Mouse (Mus musculus) bone marrow macrophage, adult 2 months (primary cell): ENCODE results near the gene Olfr308. TPM values are rescaled to one million over a fixed set of nuclear protein-coding genes. Genes with fewer than 3 reads are reported as not detected.
"Not testable (repeated sequence)": the region's sequence is repeated elsewhere in the genome, so short reads cannot be mapped to it uniquely, and the experiment has no call there.

Source experiments
- H3K27ac ChIP-seq: 2 replicates; pipeline ENCODE4 v1.5.1; 2012; ENCODE audit warnings: low read depth, low read length; ENCODE audit not compliant: insufficient read depth
- H3K4me1 ChIP-seq: 2 replicates; pipeline ENCODE4 v1.6.1; 2012; ENCODE audit warnings: low read length; ENCODE audit not compliant: control insufficient read depth, insufficient read depth
- H3K4me3 ChIP-seq: 2 replicates; pipeline ENCODE4 v1.5.1; 2012; ENCODE audit warnings: mild to moderate bottlenecking, low read length, moderate library complexity; ENCODE audit not compliant: insufficient read depth
- CTCF ChIP-seq: IDR thresholded peaks from 2 replicates; pipeline ENCODE4 v1.5.1; 2012; ENCODE audit warnings: low read depth, mild to moderate bottlenecking, low read length, moderate library complexity
- POLR2A ChIP-seq: IDR thresholded peaks from 2 replicates; pipeline ENCODE4 v1.6.1; 2012; ENCODE audit warnings: mild to moderate bottlenecking, low read depth, low read length, borderline replicate concordance
- polyA plus RNA-seq: library from polyadenylated mRNA; stranded (reverse); fragments of >200 nt; gene quantifications from 2 replicates; pipeline ENCODE4 v1.2.4, GENCODE M21; 2012; ENCODE audit not compliant: missing spikeins, insufficient read depth, insufficient read length

Gene Olfr308
- not detected in 2 replicates for polyA plus RNA-seq

DNA sequence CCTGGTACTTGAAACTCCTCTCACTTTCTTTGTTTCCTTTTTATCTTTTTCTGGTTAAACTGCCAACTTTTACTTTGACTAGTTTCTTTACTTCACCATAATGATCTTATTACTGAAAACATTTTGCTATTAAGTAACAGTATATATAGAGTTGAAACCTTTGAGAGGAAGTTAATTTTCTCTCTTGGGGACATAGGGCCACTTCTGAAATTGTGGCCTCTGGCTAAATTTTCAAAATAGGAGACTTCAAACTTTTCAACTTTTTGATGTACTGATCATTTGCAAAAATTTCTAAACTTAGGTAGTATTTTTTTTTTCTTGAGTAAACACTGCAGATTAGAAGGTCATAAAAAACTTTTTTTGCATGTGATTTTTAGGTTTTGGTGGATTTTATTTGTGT, at the start of gene Olfr308:
Gene Olfr308, minus strand, starts transcription at position 101 of the 400 bp plus-strand sequence.
- Histone ChIP-seq H3K27ac (no peak within 1 kb of the TSS), H3K4me1 (no peaks in the 10 kb centered on the region), H3K4me3 (no peak within 1 kb of the TSS)
- TF ChIP-seq POLR2A (no peak), CTCF (no peak)

GRCm38 (mm10) chr7:86366828-86367227, 41.4 kb upstream of the Olfr308 start, which contains the start of gene Olfr305:
Gene Olfr305 (minus strand): TSS chr7:86366928.
- no peak within 1 kb of the TSS for H3K27ac ChIP-seq
- H3K4me3 ChIP-seq = no peak within 1 kb of the TSS
- TF ChIP-seq CTCF (no peak), POLR2A (no peak)
- no peaks in the 10 kb centered on the region for H3K4me1 ChIP-seq

- H3K27ac ChIP-seq, H3K4me3 ChIP-seq, H3K4me1 ChIP-seq: not testable (repeated sequence)
These were observed 20.9 kb upstream of the Olfr308 start for GRCm38 (mm10) chr7:86346296-86346695.

DNA sequence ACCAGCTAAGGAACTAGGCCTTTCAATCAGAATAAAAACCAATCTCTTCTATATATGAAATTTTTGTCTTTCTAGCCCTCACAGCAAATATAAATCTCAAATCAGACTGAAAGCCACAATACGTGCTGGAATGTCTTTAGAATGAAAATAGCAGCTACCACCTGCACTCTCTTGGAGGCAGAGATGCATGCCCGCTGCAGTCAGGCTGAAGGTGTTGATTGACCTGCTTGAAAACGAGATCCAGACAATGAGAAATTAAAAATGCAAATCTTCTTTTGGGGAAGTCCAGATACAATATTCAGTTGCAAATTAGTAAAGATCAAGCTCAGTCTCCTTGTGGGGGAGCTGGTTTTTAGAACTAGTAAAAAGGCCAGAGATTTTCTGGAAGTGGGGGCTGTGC, 18.8 kb upstream of the Olfr308 start:
- TF ChIP-seq POLR2A (no peak), CTCF (no peak)
- Histone ChIP-seq H3K4me1 (no peaks in the 10 kb centered on the region), H3K4me3 (no peak overlapping the region), H3K27ac (no peak overlapping the region)

DNA sequence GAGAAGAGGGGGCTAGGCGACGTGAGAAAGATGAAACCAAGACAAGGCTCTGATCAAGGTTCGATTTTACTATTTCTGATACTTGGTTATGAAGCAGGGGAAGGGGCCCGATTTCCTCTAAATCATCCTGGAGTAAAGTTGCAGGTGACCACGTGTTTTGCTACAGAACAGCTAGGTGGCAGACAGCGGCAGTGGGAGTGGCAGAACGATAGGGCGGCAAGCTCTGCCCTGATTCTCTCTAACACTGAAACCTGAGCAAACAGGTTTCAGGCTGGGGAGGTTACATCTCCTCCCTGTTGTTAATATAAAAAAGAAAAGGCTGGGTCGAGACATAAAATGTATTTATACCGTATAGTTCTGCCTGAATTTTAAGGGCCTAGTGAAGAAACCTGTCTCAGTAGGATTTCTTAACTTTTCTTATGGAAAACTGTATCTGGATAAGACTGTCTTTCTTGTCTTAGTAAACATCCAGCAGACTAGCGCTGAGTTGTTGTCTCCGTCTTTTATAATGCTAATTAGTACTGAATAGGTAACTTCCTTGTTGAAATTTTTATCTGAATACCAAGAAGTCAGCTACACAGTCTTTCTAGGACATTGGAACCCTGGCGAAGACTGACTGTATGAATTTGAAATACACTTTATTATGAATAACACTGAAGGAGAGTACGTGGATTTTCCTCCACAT, 17.6 kb upstream of the Olfr308 start:
- Histone ChIP-seq H3K4me1 (no peaks in the 10 kb centered on the region), H3K27ac (no peak overlapping the region), H3K4me3 (no peak overlapping the region)
- TF ChIP-seq CTCF = no peak
- TF ChIP-seq POLR2A = no peak

GRCm38 (mm10) chr7:86337486-86337885, 12.1 kb upstream of the Olfr308 start, which contains the start of gene Olfr307:
Gene Olfr307 (minus strand): TSS chr7:86337586.
- no peak for TF ChIP-seq CTCF
- TF ChIP-seq POLR2A = no peak
- H3K27ac ChIP-seq = no peak within 1 kb of the TSS
- H3K4me1 ChIP-seq = no peaks in the 10 kb centered on the region
- H3K4me3 ChIP-seq = no peak within 1 kb of the TSS

DNA sequence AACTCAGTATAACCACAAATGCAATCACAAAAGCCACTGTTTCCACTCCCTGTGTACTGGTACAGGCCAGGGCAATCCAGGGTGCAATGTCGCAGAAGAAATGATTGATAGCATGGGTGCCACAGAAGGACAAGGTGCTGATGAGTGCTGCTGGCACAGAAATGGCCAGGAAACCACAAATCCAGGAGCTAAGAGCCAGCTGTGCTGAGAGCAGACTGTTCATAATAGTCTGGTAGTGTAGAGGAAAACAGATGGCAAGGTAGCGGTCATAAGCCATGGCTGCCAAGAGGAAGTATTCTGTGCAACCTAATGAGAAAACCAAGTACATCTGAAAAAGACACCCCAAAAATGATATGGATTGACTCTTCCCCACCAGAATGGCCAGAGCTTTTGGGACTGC, 4.1 kb downstream of the Olfr308 start:
- no peak overlapping the region for H3K4me3 ChIP-seq
- no peak for TF ChIP-seq POLR2A
- H3K4me1 ChIP-seq = no peaks in the 10 kb centered on the region
- H3K27ac ChIP-seq = no peak overlapping the region

GRCm38 (mm10) chr7:86313608-86314007, 11.8 kb downstream of the Olfr308 start, which contains the start of gene Olfr309:
Gene Olfr309 (minus strand): TSS chr7:86313708.
- Histone ChIP-seq H3K4me1 (no peaks in the 10 kb centered on the region), H3K27ac (no peak within 1 kb of the TSS), H3K4me3 (no peak within 1 kb of the TSS)
- TF ChIP-seq POLR2A (no peak), CTCF (no peak)

- Histone ChIP-seq H3K4me1 (no peaks in the 10 kb centered on the region), H3K4me3 (no peak within 1 kb of the TSS), H3K27ac (no peak within 1 kb of the TSS)
- TF ChIP-seq POLR2A (no peak), CTCF (no peak)
These were observed 48.4 kb downstream of the Olfr308 start, which contains the start of gene Olfr310 for GRCm38 (mm10) chr7:86277072-86277471. Gene Olfr310 (minus strand): TSS chr7:86277172.

Other genes starting within 250 kb of the Olfr308 start
- not detected in 2 replicates for gene Vmn2r75, start 153.9 kb downstream of the Olfr308 start, polyA plus RNA-seq
- gene Vmn2r76, start 79.3 kb downstream of the Olfr308 start, polyA plus RNA-seq = 0.11 and 0.20 TPM in 2 replicates
- gene Olfr310, start 48.5 kb downstream of the Olfr308 start, polyA plus RNA-seq = not detected in 2 replicates
- not detected in 2 replicates for gene Olfr309, start 11.9 kb downstream of the Olfr308 start, polyA plus RNA-seq
- gene Olfr307, start 12.0 kb upstream of the Olfr308 start, polyA plus RNA-seq = not detected in 2 replicates
- gene Olfr305, start 41.3 kb upstream of the Olfr308 start, polyA plus RNA-seq = not detected in 2 replicates
- not detected in 2 replicates for gene Olfr304, start 61.0 kb upstream of the Olfr308 start, polyA plus RNA-seq
- not detected in 2 replicates for gene Olfr303, start 72.2 kb upstream of the Olfr308 start, polyA plus RNA-seq
- gene Olfr301, start 78.2 kb upstream of the Olfr308 start, polyA plus RNA-seq = not detected in 2 replicates
- gene Olfr299, start 134.3 kb upstream of the Olfr308 start, polyA plus RNA-seq = not detected in 2 replicates
- gene Olfr298, start 166.9 kb upstream of the Olfr308 start, polyA plus RNA-seq = not detected in 2 replicates
- gene Olfr297, start 194.3 kb upstream of the Olfr308 start, polyA plus RNA-seq = not detected in 2 replicates